Mouse (Mus musculus) cortical plate, adult 2 months (tissue): Measurements from ENCODE around the gene Myo3b.

ENCODE experiments used
- CTCF ChIP-seq: fragments of 200-500 bp; IDR thresholded peaks from 2 replicates; pipeline ENCODE4 v1.5.1; 2011; ENCODE audit warnings: mild to moderate bottlenecking, control low read depth, low read length; ENCODE audit not compliant: insufficient read depth; ENCODE audit errors: extremely low read depth
- POLR2A ChIP-seq: fragments of 200-500 bp; IDR thresholded peaks from 2 replicates; pipeline ENCODE4 v1.6.1; 2011; ENCODE audit warnings: mild to moderate bottlenecking, low read length, control low read depth; ENCODE audit not compliant: insufficient read depth; ENCODE audit errors: extremely low read depth

GRCm38 (mm10) chr2:69990647-69991046 is 48.3 kb upstream of the Myo3b start:
- 0 out of 2 replicates have a peak, but pooled peaks have one; percentile 5 for TF ChIP-seq CTCF
- no peak for TF ChIP-seq POLR2A
